Mouse (Mus musculus) skeletal muscle tissue, adult 2 months (tissue): Measurements from ENCODE around the gene Fan1.

Source experiments
- DNase-seq: peaks from one replicate; pipeline ENCODE4 v3.0.0-alpha.2; 2012; ENCODE audit warnings: low read depth, low spot score

The Fan1 gene

GRCm38 (mm10) chr7:64331309-64331708 is 42.6 kb downstream of the Fan1 start:
- DNase-seq, result no peak

GRCm38 (mm10) chr7:64327486-64327885 is 46.4 kb downstream of the Fan1 start:
- DNase-seq, result no peak

- peak; percentile 36 for DNase-seq
These were observed 47.0 kb downstream of the Fan1 start for GRCm38 (mm10) chr7:64326892-64327291.

- no peak for DNase-seq
These were observed 52.2 kb downstream of the Fan1 start for GRCm38 (mm10) chr7:64321658-64322057.

- DNase-seq, result no peak
These were observed 52.8 kb downstream of the Fan1 start for GRCm38 (mm10) chr7:64321125-64321524.

- DNase-seq, result no peak
These were observed 61.1 kb downstream of the Fan1 start for GRCm38 (mm10) chr7:64312811-64313210.

GRCm38 (mm10) chr7:64310756-64311155 is 63.1 kb downstream of the Fan1 start:
- DNase-seq, result no peak

GRCm38 (mm10) chr7:64310241-64310640 is 63.7 kb downstream of the Fan1 start:
- DNase-seq, result no peak
